Mouse (Mus musculus): ENCODE results near the gene Ncoa7. TPM values are rescaled to one million over a fixed set of nuclear protein-coding genes. Genes with fewer than 3 reads are reported as not detected.
"Not testable (repeated sequence)": the region's sequence is repeated elsewhere in the genome, so short reads cannot be mapped to it uniquely, and the experiment has no call there.

The Ncoa7 gene
- polyA plus RNA-seq, 1 experiment from 2014 or later: 7.4 TPM

- Histone ChIP-seq H3K9me3 (ENCODE audit: control insufficient read depth, low read length) (no peaks in the 10 kb centered on the region), H3K9ac (ENCODE audit: low read length) (no peak overlapping the region), H3K27me3 (ENCODE audit: control insufficient read depth, insufficient read depth, low read length) (no peaks in the 10 kb centered on the region), H3K4me1 (ENCODE audit: control insufficient read depth, insufficient read depth, low read length) (no peaks in the 10 kb centered on the region), H3K4me2 (ENCODE audit: low read depth) (no peak overlapping the region), H3K27ac (ENCODE audit: low read depth, low read length) (no peak overlapping the region), H3K4me3 (ENCODE audit: low read depth, low read length) (no peak overlapping the region), H3K36me3 (ENCODE audit: control insufficient read depth, insufficient read depth, low read length) (no peaks in the 10 kb centered on the region)
- ATAC-seq (ENCODE audit: insufficient read depth, low FRiP score, low TSS enrichment) (no peak), DNase-seq (ENCODE audit: low spot score) (no peak)
- WGBS: 93% methylated on average over 3 of the region's 3 CpGs
These were observed 12.1 kb downstream of the Ncoa7 start for GRCm38 (mm10) chr10:30791016-30791415.

DNA sequence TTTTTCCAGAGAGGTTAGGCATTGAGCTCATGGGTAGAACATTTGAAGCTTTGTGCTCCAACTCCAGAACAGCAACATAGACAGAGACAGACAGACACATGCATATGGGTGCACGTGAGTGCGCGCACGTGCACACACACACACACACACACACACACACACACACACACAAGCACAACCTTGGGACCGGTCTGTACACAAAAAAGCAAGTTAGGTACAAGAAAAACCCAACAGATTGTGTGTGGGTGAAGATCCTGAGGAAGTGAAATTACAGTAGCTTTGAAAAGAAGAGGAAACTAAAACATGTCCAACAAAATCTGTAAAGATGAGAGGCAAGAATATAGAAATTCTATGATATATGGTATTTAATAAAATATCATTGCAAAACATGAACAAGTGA is 13.6 kb downstream of the Ncoa7 start:
- DNase-seq (ENCODE audit: low spot score): no peak
- no peaks in the 10 kb centered on the region for H3K4me1 ChIP-seq (ENCODE audit: control insufficient read depth, insufficient read depth, low read length)
- WGBS: 94% methylated on average over 5 of the region's 5 CpGs
- H3K4me3 ChIP-seq (ENCODE audit: low read depth, low read length): no peak overlapping the region
- ATAC-seq (ENCODE audit: insufficient read depth, low FRiP score, low TSS enrichment): no peak
- no peak overlapping the region for H3K27ac ChIP-seq (ENCODE audit: low read depth, low read length)
- no peaks in the 10 kb centered on the region for H3K9me3 ChIP-seq (ENCODE audit: control insufficient read depth, low read length)
- no peak overlapping the region for H3K4me2 ChIP-seq (ENCODE audit: low read depth)
- no peaks in the 10 kb centered on the region for H3K36me3 ChIP-seq (ENCODE audit: control insufficient read depth, insufficient read depth, low read length)
- H3K9ac ChIP-seq (ENCODE audit: low read length): no peak overlapping the region
- no peaks in the 10 kb centered on the region for H3K27me3 ChIP-seq (ENCODE audit: control insufficient read depth, insufficient read depth, low read length)

DNA sequence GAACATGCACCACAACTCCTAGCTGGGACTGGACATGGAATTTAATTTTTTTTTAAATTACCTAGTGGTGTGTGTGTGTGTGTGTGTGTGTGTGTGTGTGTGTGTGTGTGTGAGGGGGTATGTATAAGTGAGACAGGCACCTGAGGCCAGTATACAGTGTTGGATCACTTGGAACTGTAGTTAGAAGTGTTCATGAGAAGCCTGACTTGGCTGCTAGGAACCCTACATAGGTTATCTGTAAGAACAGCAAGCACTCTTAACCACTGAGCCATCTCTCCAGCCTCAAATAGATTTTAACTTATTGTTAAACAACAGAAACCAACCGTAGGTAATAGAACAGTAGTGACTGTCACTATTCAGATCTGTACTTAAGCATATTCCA is 14.8 kb downstream of the Ncoa7 start:
- Histone ChIP-seq H3K9me3 (ENCODE audit: control insufficient read depth, low read length) (no peaks in the 10 kb centered on the region), H3K4me3 (ENCODE audit: low read depth, low read length) (no peak overlapping the region), H3K27ac (ENCODE audit: low read depth, low read length) (no peak overlapping the region), H3K27me3 (ENCODE audit: control insufficient read depth, insufficient read depth, low read length) (no peaks in the 10 kb centered on the region), H3K4me2 (ENCODE audit: low read depth) (no peak overlapping the region), H3K9ac (ENCODE audit: low read length) (no peak overlapping the region), H3K36me3 (ENCODE audit: control insufficient read depth, insufficient read depth, low read length) (no peaks in the 10 kb centered on the region), H3K4me1 (ENCODE audit: control insufficient read depth, insufficient read depth, low read length) (no peaks in the 10 kb centered on the region)
- ATAC-seq (ENCODE audit: insufficient read depth, low FRiP score, low TSS enrichment): no peak
- 85% methylated on average over 1 of the region's 1 CpGs for WGBS
- no peak for DNase-seq (ENCODE audit: low spot score)

GRCm38 (mm10) chr10:30787684-30788339 is 15.3 kb downstream of the Ncoa7 start:
- ATAC-seq (ENCODE audit: insufficient read depth, low FRiP score, low TSS enrichment): no peak
- 95% methylated on average over 3 of the region's 3 CpGs for WGBS
- no peaks in the 10 kb centered on the region for H3K4me1 ChIP-seq (ENCODE audit: control insufficient read depth, insufficient read depth, low read length)
- no peaks in the 10 kb centered on the region for H3K9me3 ChIP-seq (ENCODE audit: control insufficient read depth, low read length)
- no peak overlapping the region for H3K4me2 ChIP-seq (ENCODE audit: low read depth)
- no peaks in the 10 kb centered on the region for H3K27me3 ChIP-seq (ENCODE audit: control insufficient read depth, insufficient read depth, low read length)
- H3K4me3 ChIP-seq (ENCODE audit: low read depth, low read length): no peak overlapping the region
- no peaks in the 10 kb centered on the region for H3K36me3 ChIP-seq (ENCODE audit: control insufficient read depth, insufficient read depth, low read length)
- H3K9ac ChIP-seq (ENCODE audit: low read length): no peak overlapping the region
- DNase-seq (ENCODE audit: low spot score): no peak
- H3K27ac ChIP-seq (ENCODE audit: low read depth, low read length): no peak overlapping the region

DNA sequence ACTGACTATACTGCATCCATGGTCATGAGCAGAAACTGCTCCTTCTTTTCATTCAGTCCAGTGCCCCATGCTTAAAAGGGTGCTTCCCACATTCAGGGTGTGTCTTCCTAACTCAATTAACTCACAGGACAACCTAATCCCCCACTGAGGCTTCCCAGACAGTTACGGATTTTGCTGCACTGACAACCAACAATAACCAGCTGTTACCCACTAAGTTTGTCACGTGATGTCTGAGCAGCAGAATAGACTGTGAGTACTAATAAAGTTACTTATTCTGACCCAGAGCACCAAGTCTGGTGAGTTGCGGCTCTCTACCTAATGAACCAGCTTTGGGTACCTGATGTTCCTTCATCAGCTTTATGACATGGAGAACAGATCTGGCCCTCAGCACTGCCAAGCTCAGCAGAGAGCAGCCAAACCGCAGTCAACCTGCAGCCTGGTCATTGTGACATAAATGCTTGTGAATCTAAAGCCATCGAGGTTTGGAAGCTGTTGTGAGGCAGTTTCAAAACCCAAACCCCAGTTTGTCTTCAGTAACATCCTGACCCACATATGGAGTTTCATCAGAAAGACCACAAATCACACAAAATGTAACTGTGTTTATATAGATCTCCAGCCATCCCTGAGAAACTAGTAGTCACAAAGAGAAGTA is 16.9 kb downstream of the Ncoa7 start:
- Histone ChIP-seq H3K4me3 (ENCODE audit: low read depth, low read length) (no peak overlapping the region), H3K27me3 (ENCODE audit: control insufficient read depth, insufficient read depth, low read length) (no peaks in the 10 kb centered on the region), H3K27ac (ENCODE audit: low read depth, low read length) (no peak overlapping the region), H3K4me2 (ENCODE audit: low read depth) (no peak overlapping the region), H3K4me1 (ENCODE audit: control insufficient read depth, insufficient read depth, low read length) (no peaks in the 10 kb centered on the region), H3K9me3 (ENCODE audit: control insufficient read depth, low read length) (no peaks in the 10 kb centered on the region), H3K36me3 (ENCODE audit: control insufficient read depth, insufficient read depth, low read length) (no peaks in the 10 kb centered on the region), H3K9ac (ENCODE audit: low read length) (no peak overlapping the region)
- 90% methylated on average over 5 of the region's 5 CpGs for WGBS
- DNase-seq (ENCODE audit: low spot score): no peak
- no peak for ATAC-seq (ENCODE audit: insufficient read depth, low FRiP score, low TSS enrichment)

DNA sequence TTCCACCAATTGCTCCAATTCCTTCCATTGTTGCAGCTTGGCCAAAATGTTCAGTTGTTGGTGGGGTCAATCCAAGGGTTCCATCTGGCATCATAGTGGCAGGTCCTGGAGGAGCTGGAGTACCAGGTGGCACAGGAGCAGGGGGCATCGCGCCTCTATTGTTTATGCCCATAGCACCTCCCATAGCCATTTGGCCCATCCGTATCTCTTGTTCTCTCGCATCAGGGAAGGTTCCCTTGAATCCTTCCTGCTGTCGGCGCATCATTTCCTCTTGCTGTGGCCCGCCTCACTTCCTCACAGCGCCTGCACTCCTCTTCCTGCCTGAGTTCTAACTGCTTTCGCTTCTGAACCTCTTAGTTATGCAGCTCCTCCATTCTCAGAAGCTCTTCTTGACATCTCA is 22.2 kb downstream of the Ncoa7 start:
- not testable (repeated sequence) for H3K27ac ChIP-seq (ENCODE audit: low read depth, low read length); H3K36me3 ChIP-seq (ENCODE audit: control insufficient read depth, insufficient read depth, low read length); ATAC-seq (ENCODE audit: insufficient read depth, low FRiP score, low TSS enrichment); H3K4me3 ChIP-seq (ENCODE audit: low read depth, low read length); H3K9ac ChIP-seq (ENCODE audit: low read length); H3K4me2 ChIP-seq (ENCODE audit: low read depth); H3K4me1 ChIP-seq (ENCODE audit: control insufficient read depth, insufficient read depth, low read length); H3K9me3 ChIP-seq (ENCODE audit: control insufficient read depth, low read length); H3K27me3 ChIP-seq (ENCODE audit: control insufficient read depth, insufficient read depth, low read length); DNase-seq (ENCODE audit: low spot score)
- 90% methylated on average over 9 of the region's 9 CpGs for WGBS

- Histone ChIP-seq H3K4me1 (ENCODE audit: control insufficient read depth, insufficient read depth, low read length) (no peaks in the 10 kb centered on the region), H3K27me3 (ENCODE audit: control insufficient read depth, insufficient read depth, low read length) (no peaks in the 10 kb centered on the region), H3K4me3 (ENCODE audit: low read depth, low read length) (no peak overlapping the region), H3K9ac (ENCODE audit: low read length) (no peak overlapping the region), H3K4me2 (ENCODE audit: low read depth) (no peak overlapping the region), H3K9me3 (ENCODE audit: control insufficient read depth, low read length) (no peaks in the 10 kb centered on the region), H3K27ac (ENCODE audit: low read depth, low read length) (no peak overlapping the region), H3K36me3 (ENCODE audit: control insufficient read depth, insufficient read depth, low read length) (no peaks in the 10 kb centered on the region)
- DNase-seq (ENCODE audit: low spot score) (no peak), ATAC-seq (ENCODE audit: insufficient read depth, low FRiP score, low TSS enrichment) (no peak)
- 78% methylated on average over 3 of the region's 3 CpGs for WGBS
These were observed 24.9 kb downstream of the Ncoa7 start for GRCm38 (mm10) chr10:30778240-30778639.

DNA sequence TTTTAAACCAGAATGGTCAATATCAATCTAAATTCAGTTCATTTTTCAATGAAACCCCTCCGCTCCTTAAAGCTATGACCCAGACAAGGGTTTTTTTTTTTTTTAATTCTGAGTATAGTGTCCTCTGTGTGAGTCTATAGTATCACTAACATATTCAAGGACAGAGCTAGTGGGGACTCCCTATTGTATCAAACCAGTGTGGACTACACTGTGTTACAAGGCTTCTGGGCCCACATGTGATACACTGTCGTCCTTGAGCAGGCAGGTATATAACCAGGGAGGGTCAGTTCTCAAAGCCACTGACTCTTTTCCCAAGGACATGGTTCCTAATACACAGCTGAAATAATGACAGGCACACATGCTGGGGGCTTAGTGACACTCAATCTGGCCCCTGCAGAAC is 27.1 kb downstream of the Ncoa7 start:
- Histone ChIP-seq H3K27me3 (ENCODE audit: control insufficient read depth, insufficient read depth, low read length) (no peaks in the 10 kb centered on the region), H3K4me1 (ENCODE audit: control insufficient read depth, insufficient read depth, low read length) (no peaks in the 10 kb centered on the region), H3K4me3 (ENCODE audit: low read depth, low read length) (no peak overlapping the region), H3K9ac (ENCODE audit: low read length) (no peak overlapping the region), H3K4me2 (ENCODE audit: low read depth) (no peak overlapping the region), H3K9me3 (ENCODE audit: control insufficient read depth, low read length) (no peaks in the 10 kb centered on the region), H3K27ac (ENCODE audit: low read depth, low read length) (no peak overlapping the region; the same call in 1 of the 2 replicates), H3K36me3 (ENCODE audit: control insufficient read depth, insufficient read depth, low read length) (no peaks in the 10 kb centered on the region)
- DNase-seq (ENCODE audit: low spot score) (no peak), ATAC-seq (ENCODE audit: insufficient read depth, low FRiP score, low TSS enrichment) (peak; percentile 28)
- 76% methylated on average over 2 of the region's 2 CpGs for WGBS

- ATAC-seq (ENCODE audit: insufficient read depth, low FRiP score, low TSS enrichment) (peak; percentile 76), DNase-seq (ENCODE audit: low spot score) (no peak)
- no peaks in the 10 kb centered on the region for H3K9me3 ChIP-seq (ENCODE audit: control insufficient read depth, low read length)
- no peak overlapping the region for H3K4me3 ChIP-seq (ENCODE audit: low read depth, low read length)
- H3K36me3 ChIP-seq (ENCODE audit: control insufficient read depth, insufficient read depth, low read length): no peaks in the 10 kb centered on the region
- H3K9ac ChIP-seq (ENCODE audit: low read length): no peak overlapping the region
- 66% methylated on average over 5 of the region's 5 CpGs for WGBS
- H3K27ac ChIP-seq (ENCODE audit: low read depth, low read length): no peak overlapping the region
- H3K4me1 ChIP-seq (ENCODE audit: control insufficient read depth, insufficient read depth, low read length): no peaks in the 10 kb centered on the region
- H3K4me2 ChIP-seq (ENCODE audit: low read depth): no peak overlapping the region
- no peaks in the 10 kb centered on the region for H3K27me3 ChIP-seq (ENCODE audit: control insufficient read depth, insufficient read depth, low read length)
These were observed 27.6 kb downstream of the Ncoa7 start for GRCm38 (mm10) chr10:30775568-30775967.
